Mouse (Mus musculus): ENCODE measurements around the gene Acad12. TPM values are rescaled to one million over a fixed set of nuclear protein-coding genes. Genes with fewer than 3 reads are reported as not detected.

Gene Acad12
- total RNA-seq, 2 experiments from 2014 or later: 5.0 to 5.5 TPM

Other genes with a start within 250 kb of the Acad12 start
- 10 to 100 TPM; 90.1 to 95.7 TPM for gene Trafd1, start 233.3 kb downstream of the Acad12 start, total RNA-seq (2021)
- gene Naa25, start 221.0 kb downstream of the Acad12 start, total RNA-seq (2021): 10 to 100 TPM; 45.8 to 48.0 TPM
- gene Tmem116, start 167.0 kb downstream of the Acad12 start, total RNA-seq (2021): 1 to 10 TPM; 5.7 to 6.8 TPM
- gene Erp29, start 166.4 kb downstream of the Acad12 start, total RNA-seq (2021): 100 to 1,000 TPM; 152 to 170 TPM
- not detected for gene Adam1b, start 115.5 kb downstream of the Acad12 start, total RNA-seq (2021)
- gene Adam1a, start 73.5 kb downstream of the Acad12 start, total RNA-seq (2021): 1 to 10 TPM; 7.4 to 9.0 TPM
- not detected for gene Gm42878, start 73.5 kb downstream of the Acad12 start, total RNA-seq (2021)
- 10 to 100 TPM; 78.9 to 82.4 TPM for gene Mapkapk5, start 73.0 kb downstream of the Acad12 start, total RNA-seq (2021)
- gene Aldh2, start 25.1 kb downstream of the Acad12 start, total RNA-seq (2021): 10 to 100 TPM; 77.4 to 87.7 TPM
- 1 to 10 TPM; 3.1 to 3.3 TPM for gene Acad10, start 41.6 kb upstream of the Acad12 start, total RNA-seq (2021)
- 10 to 100 TPM; 55.0 to 59.1 TPM for gene Brap, start 41.6 kb upstream of the Acad12 start, total RNA-seq (2021)
- gene Atxn2, start 92.4 kb upstream of the Acad12 start, total RNA-seq (2021): 100 to 1,000 TPM; 256 TPM
- gene Sh2b3, start 218.7 kb upstream of the Acad12 start, total RNA-seq (2021): 10 to 100 TPM; 20.3 to 20.4 TPM
- 10 to 100 TPM; 10.3 to 12.6 TPM for gene Pheta1, start 230.0 kb upstream of the Acad12 start, total RNA-seq (2021)

Measured in left cerebral cortex, postnatal 14 days (tissue).